Mouse (Mus musculus) hematopoietic multipotent progenitor cell, adult 10-12 weeks (in vitro differentiated cells): ENCODE measurements around the gene Gcc2. TPM values are rescaled to one million over a fixed set of nuclear protein-coding genes. Genes with fewer than 3 reads are reported as not detected.

Source experiments
- polyA plus RNA-seq: library from polyadenylated mRNA; stranded (reverse); fragments of >175 nt; gene quantifications from 2 replicates; pipeline ENCODE4 v1.2.3, GENCODE M21; 2012; ENCODE audit warnings: low replicate concordance

Gcc2 gene
- polyA plus RNA-seq: 10.0 TPM in 2 replicates

GRCm38 (mm10) chr10:58255213-58255892, at the start of gene Gcc2:
TSS of gene Gcc2 (plus strand) at chr10:58255497.

DNA sequence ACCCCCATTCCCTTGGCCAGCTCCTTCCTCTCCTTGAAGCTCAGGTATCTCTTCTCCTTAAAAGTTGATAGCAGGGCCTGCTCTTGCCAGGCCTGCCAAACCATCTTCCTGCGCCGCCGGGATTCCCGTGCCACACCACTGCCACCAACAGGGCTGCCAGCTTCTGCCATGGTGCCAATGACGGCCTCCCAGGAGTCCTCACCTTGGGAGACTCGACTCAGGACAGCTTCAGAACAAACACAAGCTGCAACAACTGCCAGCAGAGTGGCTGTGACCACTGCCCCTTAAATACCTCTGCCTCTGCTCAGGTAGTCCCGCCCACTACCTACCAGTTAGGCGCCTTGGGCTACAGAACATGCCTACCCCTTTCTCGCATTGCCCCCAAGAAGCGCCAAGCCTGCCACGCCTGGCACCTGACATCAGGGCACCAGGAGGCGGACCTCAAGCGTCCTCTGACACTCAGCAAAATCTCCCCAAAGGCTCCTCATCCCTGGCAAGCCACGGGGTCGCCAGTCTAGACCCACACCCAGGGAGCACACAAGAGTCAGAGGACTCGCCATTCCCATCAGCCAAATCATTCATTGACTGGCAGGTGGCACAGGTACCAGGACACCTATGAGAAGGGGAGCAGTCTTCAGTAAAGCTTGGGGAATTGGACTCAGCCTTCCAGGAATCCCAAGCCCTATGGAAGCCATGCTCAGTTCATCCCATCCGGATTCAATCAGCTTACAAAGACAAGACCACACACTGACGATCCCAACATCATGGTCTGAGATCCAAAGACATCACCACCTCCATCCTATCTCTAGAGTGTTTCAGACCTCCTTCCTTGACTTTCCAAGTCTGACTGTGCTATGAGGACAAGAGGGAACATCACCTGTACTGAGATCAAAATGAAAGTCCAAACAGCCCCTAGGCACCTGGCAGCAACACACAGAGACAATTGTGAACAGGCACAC, 30.2 kb upstream of the Gcc2 start, which contains the start of gene AW822073:
TSS of gene AW822073 (minus strand) at position 104 of the 959 bp plus-strand sequence.

GRCm38 (mm10) chr10:58232641-58232969, 22.7 kb upstream of the Gcc2 start, which contains the start of gene Duxf3:
TSS of gene Duxf3 (minus strand) at chr10:58232675.

GRCm38 (mm10) chr10:58236613-58237012, 18.7 kb upstream of the Gcc2 start, which contains the start of gene Gm4981:
TSS of gene Gm4981 (minus strand) at chr10:58236701.

DNA sequence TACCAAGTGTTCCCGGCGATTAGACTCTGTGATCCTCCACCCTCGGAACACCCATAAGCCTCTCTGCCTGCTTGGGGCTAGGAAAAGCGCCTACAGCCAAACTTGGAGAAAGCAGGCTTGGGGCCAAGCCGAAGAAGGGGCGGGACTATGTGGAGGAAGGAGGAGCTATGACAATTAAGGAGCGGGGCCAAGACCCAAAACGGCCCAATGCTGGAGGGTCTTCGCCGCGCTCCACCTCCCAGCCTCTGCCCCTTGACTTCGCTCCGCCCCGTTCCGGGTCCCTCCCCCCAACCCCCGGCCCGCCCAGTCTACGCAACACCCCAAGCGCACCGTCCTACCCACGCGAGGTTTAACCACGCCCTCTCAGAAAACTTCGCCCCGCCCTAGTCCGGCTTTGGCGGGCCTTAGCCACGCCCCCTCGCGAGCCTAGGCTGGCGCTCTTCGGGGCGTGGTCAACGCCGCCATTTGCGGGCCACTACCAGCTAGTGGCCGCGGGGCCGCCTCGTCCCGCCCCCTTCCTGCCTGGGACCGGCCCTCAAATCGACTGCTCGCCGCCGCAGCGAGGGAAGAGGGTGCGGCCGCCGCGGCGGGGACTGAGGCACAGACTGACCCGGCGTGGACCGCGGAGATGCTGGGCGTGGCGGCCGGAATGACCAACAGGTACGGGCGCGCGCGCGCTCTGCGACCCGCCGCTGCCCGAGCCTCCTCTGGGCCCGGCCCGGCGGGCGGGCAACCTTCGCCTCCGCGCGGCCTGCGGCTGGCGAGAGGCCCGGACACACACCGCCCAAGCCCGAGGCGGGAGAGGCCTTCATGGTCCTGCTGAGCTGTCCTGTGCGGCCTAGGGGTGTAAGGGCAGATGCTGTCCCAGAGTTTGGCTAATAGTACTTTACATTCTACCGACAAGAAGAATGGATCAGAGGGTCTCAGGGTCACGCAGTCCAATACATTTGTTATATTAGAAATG, 68.0 kb downstream of the Gcc2 start, which contains the start of gene Lims1:
TSS of gene Lims1 (plus strand) at position 439 of the 964 bp plus-strand sequence.

Other genes with a start within 250 kb of the Gcc2 start
- gene AW822073, start 30.6 kb upstream of the Gcc2 start, polyA plus RNA-seq: not detected in 2 replicates
- gene Duxf3, start 22.8 kb upstream of the Gcc2 start, polyA plus RNA-seq: not detected in 2 replicates
- not detected in 2 replicates for gene Gm4981, start 18.8 kb upstream of the Gcc2 start, polyA plus RNA-seq
- gene Lims1, start 68.0 kb downstream of the Gcc2 start, polyA plus RNA-seq: 2.1 and 3.8 TPM in 2 replicates
- 2.1 and 5.9 TPM in 2 replicates for gene Ranbp2, start 191.4 kb downstream of the Gcc2 start, polyA plus RNA-seq
- gene Ccdc138, start 242.5 kb downstream of the Gcc2 start, polyA plus RNA-seq: 0.15 and 0.30 TPM in 2 replicates